Mouse (Mus musculus) thymus, adult 2 months (tissue): ENCODE measurements around the gene Neurod2.

Source experiments
- CTCF ChIP-seq: fragments of 200-500 bp; IDR thresholded peaks from 2 replicates; pipeline ENCODE4 v1.5.1; 2012; ENCODE audit warnings: mild to moderate bottlenecking, control low read depth, low read length, moderate library complexity, borderline replicate concordance; ENCODE audit not compliant: control insufficient read depth, poor library complexity, insufficient read depth; ENCODE audit errors: extremely low read depth
- POLR2A ChIP-seq: fragments of 200-500 bp; IDR thresholded peaks from 2 replicates; pipeline ENCODE4 v1.6.1; 2012; ENCODE audit warnings: mild to moderate bottlenecking, low read length, control low read depth, moderate library complexity; ENCODE audit not compliant: control insufficient read depth, poor library complexity, insufficient read depth; ENCODE audit errors: extremely low read depth

DNA sequence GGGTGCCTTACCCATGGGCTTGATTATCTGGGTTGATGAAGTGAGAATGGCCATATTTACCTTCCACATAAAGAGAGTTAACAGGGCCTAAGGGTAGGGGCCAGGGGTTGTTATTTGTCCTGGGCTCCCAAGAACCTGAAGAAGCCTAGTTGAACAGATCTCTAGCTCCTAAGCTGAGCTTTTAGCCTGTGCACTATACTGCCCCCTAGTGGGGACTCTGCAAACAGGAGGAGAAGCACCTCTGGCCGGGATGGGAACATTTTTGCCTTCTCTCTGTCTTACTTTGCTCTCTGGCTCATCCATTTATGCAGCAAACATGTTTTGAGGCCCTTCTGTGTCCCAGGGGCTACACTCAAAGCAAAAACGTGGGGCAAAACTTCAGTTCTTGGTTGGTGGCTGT, 43.0 kb upstream of the Neurod2 start:
- TF ChIP-seq POLR2A (no peak), CTCF (no peak)
